Mouse (Mus musculus): ENCODE measurements around the gene Tnc.

Tnc gene

DNA sequence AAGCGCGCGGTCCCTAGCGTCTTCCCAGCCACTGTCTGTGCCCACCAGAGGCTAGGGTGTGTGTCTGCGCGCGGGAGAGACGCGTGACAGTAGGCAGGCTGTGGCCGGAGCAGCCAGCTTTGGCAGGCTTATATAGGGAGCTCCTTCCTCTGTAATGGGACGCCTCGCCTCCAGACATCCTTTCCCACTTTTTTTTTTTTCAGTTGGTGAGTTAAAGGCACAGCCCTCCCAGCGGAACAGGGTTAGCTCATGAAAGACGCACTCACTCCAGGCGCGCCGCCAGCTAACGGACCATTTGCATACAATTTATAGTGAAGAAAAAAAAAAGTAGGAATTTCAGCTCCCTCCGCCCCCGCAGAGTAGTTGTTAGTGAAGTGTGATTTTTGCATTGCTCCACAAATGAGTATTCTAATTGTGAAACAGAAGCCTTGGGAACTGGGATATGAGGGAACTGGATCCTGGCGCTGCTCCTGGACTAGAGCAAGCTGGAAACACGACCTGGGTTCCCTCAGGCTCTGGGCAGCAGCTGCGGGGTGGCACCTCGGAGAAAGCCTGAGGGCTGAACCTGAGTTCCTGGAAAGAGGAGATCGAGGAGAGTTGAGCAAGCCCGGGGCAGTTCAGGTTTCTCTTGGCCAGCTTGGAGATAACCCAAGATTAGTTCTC lies at the start of gene Tnc:
Gene Tnc, minus strand, starts transcription at position 185 of the 663 bp plus-strand sequence.
- no peaks in the 10 kb centered on the region; the same call in none of the 2 replicates for H3K27me3 ChIP-seq (ENCODE audit: control insufficient read depth, insufficient read depth, low read length, poor library complexity, severe bottlenecking)
- no peak for DNase-seq (ENCODE audit: low read depth, low spot score)
- H3K36me3 ChIP-seq (ENCODE audit: control insufficient read depth, insufficient read depth, low read length, poor library complexity, severe bottlenecking), result no peaks in the 10 kb centered on the region

DNA sequence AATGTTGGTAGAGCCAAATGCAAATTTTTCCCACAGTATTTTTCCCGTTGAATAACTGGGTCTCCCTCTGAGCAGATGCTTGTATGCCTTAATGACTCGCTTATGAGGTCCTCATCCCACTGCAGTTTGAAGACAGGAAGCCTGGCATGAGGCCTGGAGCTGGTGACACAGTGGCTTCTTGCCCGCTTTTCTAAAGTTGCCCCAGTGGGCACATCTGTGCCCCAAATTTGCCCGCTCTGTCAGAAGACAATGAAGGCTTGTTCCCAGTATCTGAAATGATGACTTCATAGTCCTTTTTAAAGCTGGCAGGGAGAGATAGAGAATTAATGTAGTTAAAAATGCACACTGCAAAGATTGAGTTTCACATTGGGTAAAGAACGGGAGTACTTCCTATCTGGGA lies 47.4 kb upstream of the Tnc start:
- DNase-seq (ENCODE audit: low read depth, low spot score), result no peak
- H3K36me3 ChIP-seq (ENCODE audit: control insufficient read depth, insufficient read depth, low read length, poor library complexity, severe bottlenecking), result no peaks in the 10 kb centered on the region
- no peaks in the 10 kb centered on the region for H3K27me3 ChIP-seq (ENCODE audit: control insufficient read depth, insufficient read depth, low read length, poor library complexity, severe bottlenecking)

DNA sequence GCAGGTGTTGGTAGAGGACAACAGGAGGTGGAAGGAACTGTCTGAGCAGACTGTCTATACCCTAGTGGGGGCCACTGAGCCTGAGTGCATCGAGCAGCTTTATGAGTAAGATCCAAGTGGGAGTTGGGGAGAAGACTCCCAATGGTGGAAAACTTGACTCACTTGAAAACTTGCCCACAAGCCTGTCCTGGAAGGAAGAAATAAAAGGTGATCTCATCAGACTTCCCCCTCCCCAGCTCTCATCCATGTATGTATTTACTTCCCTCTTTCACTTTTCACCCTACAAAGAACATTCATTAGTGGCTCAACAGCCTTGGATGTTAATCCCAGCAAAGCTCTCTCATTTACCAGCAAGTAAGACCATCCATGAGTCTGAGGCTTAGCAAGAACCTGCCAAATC lies 46.0 kb upstream of the Tnc start:
- DNase-seq (ENCODE audit: low read depth, low spot score), result no peak
- Histone ChIP-seq H3K36me3 (ENCODE audit: control insufficient read depth, insufficient read depth, low read length, poor library complexity, severe bottlenecking) (no peaks in the 10 kb centered on the region), H3K27me3 (ENCODE audit: control insufficient read depth, insufficient read depth, low read length, poor library complexity, severe bottlenecking) (no peaks in the 10 kb centered on the region)

DNA sequence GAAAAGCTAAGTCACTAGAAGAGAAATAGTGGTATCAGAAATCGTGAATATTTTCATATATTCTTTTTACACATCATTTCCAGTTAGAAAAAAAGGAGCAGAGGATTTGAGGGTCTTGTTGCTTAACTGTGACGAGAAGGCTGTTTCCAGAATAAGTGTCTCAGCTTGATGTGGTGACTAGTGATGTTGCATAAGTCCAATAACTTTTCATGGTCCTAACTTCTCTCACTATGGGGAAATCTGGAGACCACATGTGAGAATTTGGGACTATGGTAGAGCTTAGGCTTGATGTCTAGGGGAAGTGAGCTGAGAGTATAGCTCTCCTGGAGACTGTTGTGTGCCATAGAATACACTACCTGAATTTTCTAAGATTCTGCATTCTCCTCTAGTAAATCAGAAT lies 42.6 kb upstream of the Tnc start:
- H3K36me3 ChIP-seq (ENCODE audit: control insufficient read depth, insufficient read depth, low read length, poor library complexity, severe bottlenecking), result no peaks in the 10 kb centered on the region
- no peak for DNase-seq (ENCODE audit: low read depth, low spot score)

DNA sequence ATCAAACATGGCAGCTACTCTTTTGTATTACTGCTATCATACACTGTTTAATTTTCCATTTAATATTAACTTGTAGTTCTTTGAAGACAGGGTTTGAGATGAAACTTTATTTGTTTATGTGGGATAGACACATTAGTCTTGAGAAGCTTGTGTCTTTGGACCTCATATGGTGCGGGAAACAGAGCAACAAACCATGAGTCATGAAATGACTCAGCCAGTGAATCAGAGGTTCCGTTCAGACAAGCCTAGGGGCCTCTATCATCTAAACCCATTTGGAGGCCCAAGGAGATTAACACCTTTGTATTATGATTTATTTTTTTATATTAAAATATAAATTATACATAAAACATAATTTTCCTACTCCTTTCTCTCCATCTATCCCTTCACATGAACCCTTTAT lies 40.9 kb upstream of the Tnc start:
- no peaks in the 10 kb centered on the region for H3K27me3 ChIP-seq (ENCODE audit: control insufficient read depth, insufficient read depth, low read length, poor library complexity, severe bottlenecking)
- no peaks in the 10 kb centered on the region for H3K36me3 ChIP-seq (ENCODE audit: control insufficient read depth, insufficient read depth, low read length, poor library complexity, severe bottlenecking)
- no peak for DNase-seq (ENCODE audit: low read depth, low spot score)

More for the DNA sequence above, 42.6 kb upstream of the Tnc start:
- no peaks in the 10 kb centered on the region for H3K27me3 ChIP-seq (ENCODE audit: control insufficient read depth, insufficient read depth, low read length, poor library complexity, severe bottlenecking)

DNA sequence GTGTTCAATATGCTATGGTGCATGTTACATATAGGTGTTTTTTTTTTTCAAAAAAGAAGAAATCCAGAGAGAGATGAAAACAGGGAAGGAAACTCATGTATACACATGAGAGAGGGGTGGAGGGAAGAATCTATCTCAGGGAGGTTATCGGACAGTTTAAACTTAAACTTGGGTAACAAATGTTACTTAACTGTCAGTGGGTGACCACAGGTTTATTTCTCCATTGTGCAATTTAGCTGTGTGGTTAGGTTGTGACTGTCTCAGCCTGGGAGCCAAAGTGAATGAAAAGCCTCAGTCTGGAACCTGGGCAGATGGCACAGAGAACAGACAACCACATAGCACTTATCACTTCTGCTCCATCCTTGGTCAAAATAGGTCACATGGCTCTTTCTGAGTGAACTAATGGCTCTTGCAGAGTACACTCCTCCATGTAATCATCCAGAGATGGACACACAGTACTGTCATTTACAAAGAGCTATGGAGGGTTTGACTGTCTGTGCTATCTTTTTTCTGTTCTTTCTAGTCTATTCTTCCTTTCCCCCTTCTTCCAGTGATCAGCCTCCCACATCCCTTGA lies 39.3 kb upstream of the Tnc start:
- H3K36me3 ChIP-seq (ENCODE audit: control insufficient read depth, insufficient read depth, low read length, poor library complexity, severe bottlenecking), result no peaks in the 10 kb centered on the region
- DNase-seq (ENCODE audit: low read depth, low spot score), result no peak
- no peaks in the 10 kb centered on the region for H3K27me3 ChIP-seq (ENCODE audit: control insufficient read depth, insufficient read depth, low read length, poor library complexity, severe bottlenecking)

DNA sequence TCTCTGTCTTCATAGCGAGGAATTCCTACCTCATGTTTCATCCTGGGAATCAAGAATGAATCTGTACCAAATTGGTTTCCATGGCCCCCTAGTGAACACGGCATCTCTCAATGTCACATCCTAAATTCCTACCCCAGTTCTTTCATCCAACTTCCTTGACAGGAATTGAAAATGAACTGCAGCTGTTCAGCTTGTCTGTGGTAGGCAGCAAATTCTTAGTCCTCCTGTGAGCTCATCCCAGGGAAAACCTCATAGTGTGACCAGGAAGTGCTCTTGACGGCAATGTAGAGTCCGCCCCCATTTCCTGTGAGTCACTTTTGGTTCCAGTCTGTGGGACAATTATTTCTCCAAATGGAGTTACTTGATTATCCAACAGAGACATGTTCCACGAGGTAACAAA lies 37.0 kb upstream of the Tnc start:
- Histone ChIP-seq H3K36me3 (ENCODE audit: control insufficient read depth, insufficient read depth, low read length, poor library complexity, severe bottlenecking) (no peaks in the 10 kb centered on the region), H3K27me3 (ENCODE audit: control insufficient read depth, insufficient read depth, low read length, poor library complexity, severe bottlenecking) (no peaks in the 10 kb centered on the region)
- no peak for DNase-seq (ENCODE audit: low read depth, low spot score)

DNA sequence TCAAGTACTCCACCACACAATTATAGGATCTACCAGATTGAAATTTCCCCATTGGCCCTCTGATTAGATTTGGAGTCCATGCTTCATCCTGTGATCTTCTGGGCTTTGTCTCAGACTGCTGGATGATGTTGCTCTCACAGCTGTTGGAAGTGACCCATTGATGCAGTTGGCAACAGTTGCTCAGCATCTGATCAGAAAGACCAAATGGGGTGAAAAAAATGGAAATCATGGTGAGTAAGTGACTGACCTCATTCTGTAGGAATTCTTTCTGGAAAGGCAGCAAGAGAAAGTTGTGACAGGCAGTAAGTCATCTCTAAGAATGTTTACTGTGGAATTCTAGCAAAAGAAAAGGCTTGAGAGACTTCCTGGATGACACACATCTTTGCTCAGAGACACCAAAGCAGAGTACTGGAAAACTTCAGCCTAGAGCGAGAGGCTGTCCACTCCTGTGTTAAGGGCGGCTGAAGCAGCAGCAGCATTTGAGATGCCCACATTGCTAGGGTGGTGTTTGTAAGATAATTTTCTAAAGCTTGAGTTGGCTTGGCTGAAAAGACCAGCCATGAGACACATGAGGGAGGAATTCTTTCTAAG lies 31.3 kb upstream of the Tnc start:
- DNase-seq (ENCODE audit: low read depth, low spot score), result no peak
- H3K36me3 ChIP-seq (ENCODE audit: control insufficient read depth, insufficient read depth, low read length, poor library complexity, severe bottlenecking), result no peaks in the 10 kb centered on the region
- no peaks in the 10 kb centered on the region for H3K27me3 ChIP-seq (ENCODE audit: control insufficient read depth, insufficient read depth, low read length, poor library complexity, severe bottlenecking)

DNA sequence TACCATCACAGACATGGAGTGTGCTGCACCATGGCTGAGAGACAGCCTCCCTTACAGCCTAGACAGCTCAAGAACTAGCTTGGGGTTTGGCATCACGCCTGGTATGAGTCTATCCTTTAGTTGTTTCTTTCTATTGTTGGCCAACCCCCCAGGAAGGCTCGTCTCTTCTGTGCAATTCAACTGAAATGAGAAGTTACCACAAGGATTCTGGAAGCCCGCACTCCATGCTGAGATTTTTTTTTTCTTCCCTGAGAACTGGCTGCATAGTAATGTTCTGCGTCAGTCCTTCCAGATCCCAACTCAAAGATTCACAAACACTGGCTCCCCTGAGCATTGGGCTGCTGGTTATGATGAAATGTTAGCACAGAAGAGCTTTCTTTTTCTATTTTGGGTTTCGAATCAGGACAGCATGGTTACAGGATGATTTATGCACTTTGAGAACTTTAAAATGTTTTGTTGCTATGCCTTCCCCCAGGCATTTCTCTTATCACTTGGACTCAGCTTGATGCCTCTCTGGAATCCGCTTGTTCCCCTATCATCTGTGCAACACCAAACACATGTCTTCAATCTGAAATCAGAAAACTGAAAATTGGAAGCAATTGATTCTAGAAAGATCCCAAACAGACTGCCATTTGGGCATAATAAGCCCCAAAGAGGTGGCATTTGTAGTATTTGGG lies 29.7 kb upstream of the Tnc start:
- no peaks in the 10 kb centered on the region for H3K36me3 ChIP-seq (ENCODE audit: control insufficient read depth, insufficient read depth, low read length, poor library complexity, severe bottlenecking)
- DNase-seq (ENCODE audit: low read depth, low spot score), result no peak

DNA sequence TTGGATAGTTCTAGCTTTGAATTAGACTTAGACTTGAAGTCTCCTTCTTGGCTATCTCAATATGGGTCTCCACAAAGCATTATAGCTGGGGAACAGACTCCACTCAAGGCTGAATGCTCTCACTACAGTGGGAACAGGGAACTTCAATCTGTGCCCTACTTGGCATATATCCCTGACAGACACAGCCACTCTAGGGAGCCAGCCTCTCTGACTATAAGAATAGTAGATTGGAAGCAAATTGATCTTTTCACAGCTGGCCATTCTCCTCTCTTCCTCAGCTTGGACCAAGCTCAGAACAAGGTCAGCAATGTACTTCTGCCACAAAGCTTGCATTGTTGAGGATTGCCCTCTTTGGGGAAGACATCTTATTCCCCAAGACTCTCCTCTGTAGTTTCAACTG lies 27.9 kb upstream of the Tnc start:
- Histone ChIP-seq H3K27me3 (ENCODE audit: control insufficient read depth, insufficient read depth, low read length, poor library complexity, severe bottlenecking) (no peaks in the 10 kb centered on the region), H3K36me3 (ENCODE audit: control insufficient read depth, insufficient read depth, low read length, poor library complexity, severe bottlenecking) (no peaks in the 10 kb centered on the region)
- no peak for DNase-seq (ENCODE audit: low read depth, low spot score)

More for the DNA sequence above, 29.7 kb upstream of the Tnc start:
- no peaks in the 10 kb centered on the region for H3K27me3 ChIP-seq (ENCODE audit: control insufficient read depth, insufficient read depth, low read length, poor library complexity, severe bottlenecking)

DNA sequence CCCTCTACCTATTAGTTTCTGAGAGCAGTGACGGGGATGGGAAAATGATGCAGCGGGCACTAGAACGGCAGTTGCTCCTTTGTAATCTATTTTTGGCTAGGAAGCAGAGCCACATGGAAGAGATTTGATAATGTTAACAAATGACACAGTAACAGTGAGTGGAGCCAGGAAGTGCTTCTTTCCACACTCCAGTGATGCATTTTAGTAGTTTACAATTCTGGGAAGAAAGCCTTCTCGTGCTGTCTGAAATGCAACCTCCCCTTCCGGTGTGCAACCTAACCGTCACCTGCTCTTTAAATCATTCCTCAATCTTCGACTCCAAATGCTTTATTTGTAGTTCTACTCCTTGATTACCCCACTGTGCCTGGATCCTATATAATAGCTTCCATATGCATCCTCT lies 20.6 kb upstream of the Tnc start:
- no peaks in the 10 kb centered on the region for H3K36me3 ChIP-seq (ENCODE audit: control insufficient read depth, insufficient read depth, low read length, poor library complexity, severe bottlenecking)
- no peaks in the 10 kb centered on the region for H3K27me3 ChIP-seq (ENCODE audit: control insufficient read depth, insufficient read depth, low read length, poor library complexity, severe bottlenecking)
- no peak for DNase-seq (ENCODE audit: low read depth, low spot score)

DNA sequence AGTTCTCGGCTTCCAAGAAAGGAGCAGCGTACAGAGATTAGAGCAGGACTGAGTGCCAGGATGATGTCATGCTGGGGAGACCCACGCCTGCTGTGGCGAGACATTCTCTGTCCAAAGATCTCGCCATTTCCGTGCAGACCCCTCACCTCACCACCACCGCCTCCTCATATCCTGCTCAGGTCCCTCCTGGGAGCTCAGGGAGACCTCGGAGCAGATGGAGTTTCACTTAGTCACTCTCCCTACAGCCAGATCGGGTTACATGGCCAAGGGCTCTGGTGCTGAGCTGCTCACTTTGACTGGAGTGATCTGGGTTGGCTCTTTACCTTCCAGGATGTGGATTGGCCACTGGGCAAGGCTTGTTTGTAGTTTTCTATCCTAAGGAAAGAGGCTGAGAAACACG lies 18.5 kb upstream of the Tnc start:
- H3K36me3 ChIP-seq (ENCODE audit: control insufficient read depth, insufficient read depth, low read length, poor library complexity, severe bottlenecking), result no peaks in the 10 kb centered on the region
- no peak for DNase-seq (ENCODE audit: low read depth, low spot score)
- H3K27me3 ChIP-seq (ENCODE audit: control insufficient read depth, insufficient read depth, low read length, poor library complexity, severe bottlenecking), result no peaks in the 10 kb centered on the region

DNA sequence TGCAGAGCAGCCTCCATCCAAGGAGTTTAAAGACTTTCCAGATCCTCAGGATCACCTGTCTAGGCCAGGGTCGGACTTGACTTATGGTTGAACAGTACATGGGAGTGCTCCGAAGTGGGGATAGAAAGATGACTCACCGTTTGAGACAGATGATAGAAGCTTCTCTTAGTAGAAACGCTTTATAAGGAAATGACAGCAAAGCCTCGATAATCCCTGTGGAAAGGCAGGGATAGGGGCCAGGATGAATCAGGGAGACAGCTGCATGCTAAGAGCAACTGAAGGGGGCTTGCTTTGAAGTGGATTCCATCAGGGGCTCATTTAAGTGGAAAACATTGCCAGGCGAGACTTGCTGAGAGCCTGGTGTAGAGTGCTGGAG lies 12.0 kb upstream of the Tnc start:
- Histone ChIP-seq H3K36me3 (ENCODE audit: control insufficient read depth, insufficient read depth, low read length, poor library complexity, severe bottlenecking) (no peaks in the 10 kb centered on the region), H3K27me3 (ENCODE audit: control insufficient read depth, insufficient read depth, low read length, poor library complexity, severe bottlenecking) (no peaks in the 10 kb centered on the region; the same call in 1 of the 2 replicates)
- DNase-seq (ENCODE audit: low read depth, low spot score), result no peak

DNA sequence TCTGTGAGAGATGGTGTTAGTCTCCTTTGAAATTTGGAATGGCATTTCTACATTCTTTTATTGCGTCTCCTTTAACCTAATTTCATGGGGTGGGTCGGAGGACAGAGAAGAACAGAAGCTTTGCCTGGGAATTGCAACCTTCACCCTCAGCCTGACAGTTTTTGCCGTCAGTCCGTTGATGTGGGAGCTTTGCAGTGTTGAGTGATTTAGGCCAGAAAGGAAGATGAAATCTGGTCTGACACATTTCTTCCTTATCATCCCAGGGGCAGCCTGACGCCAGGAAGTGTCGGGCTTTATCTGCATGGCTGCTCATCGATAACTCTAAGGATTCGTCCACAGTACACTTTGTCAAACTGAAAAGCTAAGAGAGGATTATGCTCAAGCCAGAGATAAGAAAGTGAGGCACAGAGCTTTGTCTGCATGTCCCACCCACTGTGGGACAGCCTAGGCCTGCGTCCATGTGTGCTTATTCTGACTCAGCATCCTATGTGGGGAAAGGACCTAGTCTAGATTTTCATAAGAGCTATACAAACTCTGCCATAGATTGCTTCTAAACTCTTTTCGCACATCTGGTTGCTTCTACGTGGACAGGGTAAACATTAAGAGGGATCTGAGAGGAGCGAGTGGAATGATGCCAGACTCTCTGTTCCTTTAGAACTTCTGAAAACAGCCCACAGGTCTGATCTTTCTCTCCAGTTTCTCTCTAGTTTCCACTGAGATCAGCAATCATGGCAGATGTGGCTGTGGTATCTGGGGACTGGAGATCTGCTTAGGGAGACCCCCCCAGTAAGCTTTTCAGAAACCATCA lies 11.4 kb upstream of the Tnc start:
- no peaks in the 10 kb centered on the region for H3K36me3 ChIP-seq (ENCODE audit: control insufficient read depth, insufficient read depth, low read length, poor library complexity, severe bottlenecking)
- no peaks in the 10 kb centered on the region; the same call in 1 of the 2 replicates for H3K27me3 ChIP-seq (ENCODE audit: control insufficient read depth, insufficient read depth, low read length, poor library complexity, severe bottlenecking)

More for the DNA sequence above, 11.4 kb upstream of the Tnc start:
- no peak for DNase-seq (ENCODE audit: low read depth, low spot score)
